Mouse (Mus musculus) limb, embryonic 10.5 days (tissue): ENCODE results near the gene Nfasc. TPM values are rescaled to one million over a fixed set of nuclear protein-coding genes. Genes with fewer than 3 reads are reported as not detected.

Experiments
- DNase-seq: peaks from one replicate; pipeline ENCODE4 v3.0.0-alpha.2; 2017; ENCODE audit warnings: low spot score
- H3K27ac ChIP-seq: fragments of 300-500 bp; sonication (generic); 2 replicates; pipeline ENCODE4 v1.5.1; 2016; ENCODE audit warnings: mild to moderate bottlenecking
- H3K27me3 ChIP-seq: fragments of 300-500 bp; sonication (generic); 2 replicates; pipeline ENCODE4 v1.6.1; 2016; ENCODE audit warnings: low read depth, mild to moderate bottlenecking; ENCODE audit not compliant: poor library complexity, severe bottlenecking
- H3K36me3 ChIP-seq: fragments of 300-500 bp; sonication (generic); 2 replicates; pipeline ENCODE4 v1.6.1; 2016; ENCODE audit warnings: mild to moderate bottlenecking, moderate library complexity
- H3K4me1 ChIP-seq: fragments of 300-500 bp; sonication (generic); 2 replicates; pipeline ENCODE4 v1.6.1; 2016
- H3K4me3 ChIP-seq: fragments of 300-500 bp; sonication (generic); 2 replicates; pipeline ENCODE4 v1.5.1; 2016; ENCODE audit warnings: mild to moderate bottlenecking, moderate library complexity
- H3K9me3 ChIP-seq: fragments of 300-500 bp; sonication (generic); replicated peaks from 2 replicates; pipeline ENCODE4 v1.6.1; 2016; ENCODE audit warnings: mild to moderate bottlenecking
- WGBS: fragments of 180-500 bp; shearing (Covaris S2); methylation state at CpG from one replicate; pipeline ENCODE4 v1.1.7; 2016; 5-methylcytosine and 5-hydroxymethylcytosine counted together
- polyA plus RNA-seq: library from polyadenylated mRNA; unstranded; fragments of >200 nt; fragmentation: Nextera tagmentation; extraction: Ambion mirVana; gene quantifications from 2 replicates; pipeline ENCODE4 v1.2.1, GENCODE M21; 2016

The Nfasc gene
- polyA plus RNA-seq, 1 experiment from 2014 or later = 1.4 TPM

GRCm38 (mm10) chr1:132565766-132566165 is 175.8 kb downstream of the Nfasc start:
- Histone ChIP-seq H3K27me3 (peaks cover 54% of the 10 kb centered on the region), H3K4me1 (peaks cover 8% of the 10 kb centered on the region), H3K36me3 (no peaks in the 10 kb centered on the region), H3K27ac (no peak overlapping the region), H3K4me3 (no peak overlapping the region), H3K9me3 (no peaks in the 10 kb centered on the region)
- no peak for DNase-seq
- WGBS = 78% methylated on average over 7 of the region's 7 CpGs

GRCm38 (mm10) chr1:132564946-132565345 is 176.7 kb downstream of the Nfasc start:
- Histone ChIP-seq H3K4me3 (no peak overlapping the region), H3K36me3 (no peaks in the 10 kb centered on the region), H3K27me3 (peaks cover 62% of the 10 kb centered on the region), H3K27ac (no peak overlapping the region), H3K4me1 (peaks cover 8% of the 10 kb centered on the region), H3K9me3 (no peaks in the 10 kb centered on the region)
- DNase-seq = no peak
- WGBS = 42% methylated on average over 6 of the region's 6 CpGs

- DNase-seq = no peak
- no peaks in the 10 kb centered on the region for H3K9me3 ChIP-seq
- H3K36me3 ChIP-seq = no peaks in the 10 kb centered on the region
- H3K27me3 ChIP-seq = peaks cover 78% of the 10 kb centered on the region
- peaks cover 23% of the 10 kb centered on the region for H3K4me1 ChIP-seq
- no peak overlapping the region for H3K27ac ChIP-seq
- WGBS = 15% methylated on average over 10 of the region's 10 CpGs
- H3K4me3 ChIP-seq = no peak overlapping the region
Observed at GRCm38 (mm10) chr1:132562337-132562795, 179.2 kb downstream of the Nfasc start.

- no peak for DNase-seq
- H3K4me3 ChIP-seq = no peak overlapping the region
- WGBS = 80% methylated on average over 8 of the region's 8 CpGs
- H3K27me3 ChIP-seq = peaks cover 75% of the 10 kb centered on the region
- H3K27ac ChIP-seq = no peak overlapping the region
- H3K9me3 ChIP-seq = no peaks in the 10 kb centered on the region
- no peaks in the 10 kb centered on the region for H3K36me3 ChIP-seq
- peaks cover 23% of the 10 kb centered on the region for H3K4me1 ChIP-seq
Observed at GRCm38 (mm10) chr1:132560907-132561700, 180.5 kb downstream of the Nfasc start.

- DNase-seq = no peak
- H3K27ac ChIP-seq = no peak overlapping the region
- no peaks in the 10 kb centered on the region for H3K9me3 ChIP-seq
- peaks cover 73% of the 10 kb centered on the region for H3K27me3 ChIP-seq
- H3K4me1 ChIP-seq = peaks cover 23% of the 10 kb centered on the region
- H3K36me3 ChIP-seq = no peaks in the 10 kb centered on the region
- no peak overlapping the region for H3K4me3 ChIP-seq
- WGBS = 7% methylated on average over 6 of the region's 6 CpGs
Observed at GRCm38 (mm10) chr1:132559045-132559444, 182.6 kb downstream of the Nfasc start.

GRCm38 (mm10) chr1:132557901-132558631 is 183.5 kb downstream of the Nfasc start:
- H3K27me3 ChIP-seq = peaks cover 71% of the 10 kb centered on the region
- WGBS = 29% methylated on average over 9 of the region's 9 CpGs

GRCm38 (mm10) chr1:132543789-132544188 is 197.8 kb downstream of the Nfasc start:
- H3K27ac ChIP-seq = no peak overlapping the region
- no peaks in the 10 kb centered on the region for H3K36me3 ChIP-seq
- H3K4me3 ChIP-seq = no peak overlapping the region
- H3K4me1 ChIP-seq = peaks cover 33% of the 10 kb centered on the region
- no peaks in the 10 kb centered on the region for H3K9me3 ChIP-seq
- peak; percentile 26 for DNase-seq
- WGBS = 70% methylated on average over 8 of the region's 8 CpGs
- peaks cover 88% of the 10 kb centered on the region for H3K27me3 ChIP-seq

More at GRCm38 (mm10) chr1:132557901-132558631, 183.5 kb downstream of the Nfasc start:
- no peaks in the 10 kb centered on the region for H3K36me3 ChIP-seq
- H3K4me1 ChIP-seq = peaks cover 23% of the 10 kb centered on the region
- no peaks in the 10 kb centered on the region for H3K9me3 ChIP-seq
- H3K27ac ChIP-seq = no peak overlapping the region
- DNase-seq = peak; percentile 32
- H3K4me3 ChIP-seq = no peak overlapping the region

GRCm38 (mm10) chr1:132542762-132543306 is 198.8 kb downstream of the Nfasc start, which contains the start of gene Cntn2:
Cntn2 (minus strand) TSS chr1:132543256.
- H3K4me3 ChIP-seq = peak within 1 kb of the TSS; percentile 45
- H3K4me1 ChIP-seq = peaks cover 36% of the 10 kb centered on the region
- H3K27ac ChIP-seq = no peak within 1 kb of the TSS
- no peaks in the 10 kb centered on the region for H3K36me3 ChIP-seq
- H3K27me3 ChIP-seq = peaks cover 90% of the 10 kb centered on the region
- peak; percentile 61 for DNase-seq
- WGBS = under 1% methylated on average over 30 of the region's 30 CpGs
- no peaks in the 10 kb centered on the region for H3K9me3 ChIP-seq

- Histone ChIP-seq H3K4me1 (peaks cover 36% of the 10 kb centered on the region), H3K27me3 (peaks cover 93% of the 10 kb centered on the region), H3K36me3 (no peaks in the 10 kb centered on the region), H3K9me3 (no peaks in the 10 kb centered on the region), H3K27ac (no peak overlapping the region), H3K4me3 (peak overlapping the region; percentile 45)
- peak; percentile 42 for DNase-seq
- WGBS = 10% methylated on average over 5 of the region's 5 CpGs
Observed at GRCm38 (mm10) chr1:132541824-132542599, 199.6 kb downstream of the Nfasc start.

- Histone ChIP-seq H3K36me3 (no peaks in the 10 kb centered on the region), H3K27me3 (peaks cover 96% of the 10 kb centered on the region), H3K4me1 (peaks cover 36% of the 10 kb centered on the region), H3K9me3 (no peaks in the 10 kb centered on the region), H3K4me3 (no peak overlapping the region), H3K27ac (no peak overlapping the region)
- DNase-seq = peak; percentile 83
- 5% methylated on average over 14 of the region's 14 CpGs for WGBS
Observed at GRCm38 (mm10) chr1:132541171-132541823, 200.3 kb downstream of the Nfasc start.

- H3K4me3 ChIP-seq = no peak overlapping the region
- peaks cover 94% of the 10 kb centered on the region for H3K27me3 ChIP-seq
- no peak overlapping the region for H3K27ac ChIP-seq
- WGBS = 58% methylated on average over 7 of the region's 7 CpGs
- no peak for DNase-seq
- no peaks in the 10 kb centered on the region for H3K36me3 ChIP-seq
- H3K4me1 ChIP-seq = peaks cover 36% of the 10 kb centered on the region
- no peaks in the 10 kb centered on the region for H3K9me3 ChIP-seq
Observed at GRCm38 (mm10) chr1:132540701-132541100, 200.9 kb downstream of the Nfasc start.

- Histone ChIP-seq H3K9me3 (no peaks in the 10 kb centered on the region), H3K4me1 (peaks cover 53% of the 10 kb centered on the region), H3K36me3 (no peaks in the 10 kb centered on the region), H3K4me3 (no peak overlapping the region), H3K27me3 (peaks cover 94% of the 10 kb centered on the region), H3K27ac (no peak overlapping the region)
- 72% methylated on average over 5 of the region's 5 CpGs for WGBS
- peak; percentile 23 for DNase-seq
Observed at GRCm38 (mm10) chr1:132537736-132538135, 203.9 kb downstream of the Nfasc start.
